Mouse (Mus musculus) left cerebral cortex, adult 11 months (tissue): ENCODE results near the gene Mcam.

Source experiments
- DNase-seq: peaks from one replicate; pipeline ENCODE4 v3.0.0; 2022; ENCODE audit warnings: low spot score

The Mcam gene

DNA sequence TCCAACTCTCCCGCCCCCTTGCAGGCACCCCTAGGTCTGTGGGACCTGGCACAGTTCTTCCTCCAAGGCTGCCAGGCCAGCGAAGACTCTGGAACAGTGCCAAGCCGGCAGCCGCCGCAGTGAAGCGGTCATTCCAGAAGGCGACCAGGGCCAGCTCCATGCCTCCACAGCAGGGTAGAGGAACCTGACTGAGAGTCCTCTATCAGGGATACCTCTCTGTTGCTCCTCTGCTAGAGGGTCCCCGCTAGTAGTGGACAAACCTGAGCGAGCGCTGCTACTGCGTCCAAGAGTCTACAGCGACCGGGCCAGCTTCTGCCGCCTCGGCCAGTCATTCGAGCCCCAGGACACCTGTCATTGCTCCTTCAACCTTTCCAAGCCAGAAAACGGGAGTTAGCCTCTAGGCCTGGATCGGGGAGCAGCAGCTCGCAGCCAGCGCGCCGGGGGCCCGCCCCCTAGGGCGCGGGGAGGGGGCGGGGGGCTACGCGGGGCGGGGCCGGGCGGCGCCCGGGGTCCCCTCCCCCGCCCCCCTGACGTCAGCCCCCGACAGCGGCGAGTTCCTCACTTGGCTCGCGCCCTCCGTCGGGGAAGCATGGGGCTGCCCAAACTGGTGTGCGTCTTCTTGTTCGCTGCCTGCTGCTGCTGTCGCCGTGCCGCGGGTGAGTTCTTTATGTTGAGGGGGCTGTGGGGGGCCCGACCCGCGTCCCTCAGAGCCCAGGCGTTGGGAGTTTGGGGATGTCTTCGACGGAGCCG is at the start of gene Mcam:
Gene Mcam (plus strand): TSS at position 369 of the 750 bp plus-strand sequence.
- no peak for DNase-seq

DNA sequence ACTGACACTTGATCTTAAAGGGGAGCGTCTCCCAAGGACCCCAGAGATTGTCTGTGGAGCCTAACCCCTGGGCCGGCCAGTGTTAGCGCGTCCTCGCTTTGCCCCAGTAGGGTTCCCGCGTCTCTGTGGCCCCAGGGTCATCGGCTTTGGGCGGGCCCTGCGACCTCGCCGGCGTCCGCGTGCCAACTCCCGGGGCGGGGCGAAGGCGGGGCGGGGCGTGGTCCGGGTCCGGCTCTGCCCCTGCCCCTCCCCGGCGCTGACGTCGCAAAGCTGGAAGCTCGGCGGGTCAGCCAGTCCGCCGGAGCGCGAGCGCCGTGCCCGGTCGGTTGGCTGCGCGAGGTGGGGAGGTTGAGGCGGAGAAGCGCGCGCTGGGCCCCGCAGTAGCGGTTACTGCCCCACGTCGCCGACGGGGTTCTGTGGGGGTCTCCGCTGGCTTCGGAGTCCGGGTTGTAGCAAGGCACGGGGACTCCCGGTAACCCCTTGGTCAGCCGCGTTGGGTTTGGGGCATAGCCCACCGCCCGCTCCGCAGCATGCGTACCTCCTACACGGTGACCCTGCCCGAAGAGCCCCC is 49.5 kb upstream of the Mcam start:
- peak; percentile 88 for DNase-seq

GRCm38 (mm10) chr9:44085276-44085675 is 49.0 kb upstream of the Mcam start:
- no peak for DNase-seq

GRCm38 (mm10) chr9:44085741-44086665 is 48.3 kb upstream of the Mcam start:
- DNase-seq, result no peak

DNA sequence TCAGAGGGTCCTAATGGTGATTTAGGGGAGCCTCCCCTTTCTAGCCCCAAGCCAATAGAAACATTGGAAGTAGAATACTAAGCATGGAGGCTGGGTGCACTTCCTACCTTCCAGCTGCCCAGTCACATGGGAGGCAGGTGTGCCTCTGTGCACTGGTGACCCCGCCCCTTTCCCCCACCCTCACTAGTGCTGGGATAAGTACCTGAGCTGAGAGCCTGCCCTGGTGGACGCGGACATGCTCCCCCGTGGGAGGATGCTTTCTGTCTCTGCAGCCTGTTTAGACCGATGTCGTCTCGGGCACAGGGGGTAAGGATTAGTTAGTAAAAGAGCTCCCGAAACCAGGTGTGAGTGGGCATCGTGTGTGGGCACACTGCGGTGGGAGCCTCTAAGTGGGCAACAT is 47.3 kb upstream of the Mcam start:
- DNase-seq, result no peak

DNA sequence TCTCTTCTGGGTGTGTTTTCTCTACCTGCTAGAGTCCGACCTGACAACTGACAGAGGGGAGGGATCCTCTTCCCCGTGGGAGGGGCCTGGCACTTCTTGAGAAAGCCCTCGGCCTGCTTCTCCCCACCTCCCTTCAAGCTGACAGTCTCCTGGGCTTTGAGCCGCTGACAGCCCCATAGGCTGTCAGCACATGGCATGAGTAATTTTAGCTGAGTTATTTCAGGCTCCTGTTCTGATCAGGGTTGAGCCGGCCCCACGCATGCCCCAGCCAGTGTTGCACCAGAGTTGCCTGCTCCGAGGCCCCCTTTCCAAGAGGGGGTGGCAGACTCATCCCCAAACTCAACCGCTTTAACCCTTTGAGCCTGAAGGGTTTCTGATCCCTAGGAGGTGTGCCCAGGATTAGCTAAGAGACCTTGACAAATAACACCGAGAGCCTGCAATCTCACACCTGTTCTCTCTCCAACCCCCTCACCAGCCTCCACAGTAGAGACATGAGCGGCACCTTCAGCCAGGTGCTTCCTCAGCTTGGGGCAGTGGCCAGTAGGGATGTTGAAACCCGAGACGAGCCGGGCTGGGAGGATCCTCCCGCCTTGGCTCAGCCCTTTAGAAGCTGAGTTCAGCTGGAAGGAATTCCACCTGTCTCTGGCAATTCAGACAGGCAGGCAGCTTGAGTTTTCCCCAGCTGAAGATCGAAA is 46.4 kb upstream of the Mcam start:
- no peak for DNase-seq

GRCm38 (mm10) chr9:44088877-44089608 is 45.2 kb upstream of the Mcam start:
- no peak for DNase-seq

GRCm38 (mm10) chr9:44093612-44094503 is 40.4 kb upstream of the Mcam start:
- DNase-seq, result peak; percentile 71

- DNase-seq, result no peak
These were observed 39.5 kb upstream of the Mcam start for GRCm38 (mm10) chr9:44094737-44095136.

GRCm38 (mm10) chr9:44095781-44096180 is 38.5 kb upstream of the Mcam start:
- DNase-seq, result no peak

DNA sequence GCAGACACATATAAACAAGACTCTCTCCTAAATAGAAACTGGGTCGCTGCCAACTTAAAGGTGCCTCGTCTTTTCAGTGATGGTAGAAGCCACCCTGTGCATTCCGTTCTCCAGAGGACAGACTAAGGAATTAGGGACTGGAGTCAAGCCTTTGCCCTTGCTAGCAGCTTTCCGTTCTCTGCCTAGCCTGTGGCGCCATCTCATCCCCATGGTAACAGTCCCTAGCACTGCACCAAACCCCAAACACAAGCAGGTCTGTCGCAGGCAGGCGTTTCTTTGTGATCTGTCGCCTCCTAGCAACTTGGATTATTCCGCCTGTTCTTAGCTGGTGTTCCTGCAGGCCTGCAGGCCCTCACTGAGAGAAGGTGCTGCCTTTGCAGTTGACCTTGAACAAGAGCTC is 37.7 kb upstream of the Mcam start:
- no peak for DNase-seq

GRCm38 (mm10) chr9:44101490-44101889 is 32.8 kb upstream of the Mcam start, which contains the start of gene Mfrp:
TSS of gene Mfrp (plus strand) at chr9:44101729.
- no peak for DNase-seq

DNA sequence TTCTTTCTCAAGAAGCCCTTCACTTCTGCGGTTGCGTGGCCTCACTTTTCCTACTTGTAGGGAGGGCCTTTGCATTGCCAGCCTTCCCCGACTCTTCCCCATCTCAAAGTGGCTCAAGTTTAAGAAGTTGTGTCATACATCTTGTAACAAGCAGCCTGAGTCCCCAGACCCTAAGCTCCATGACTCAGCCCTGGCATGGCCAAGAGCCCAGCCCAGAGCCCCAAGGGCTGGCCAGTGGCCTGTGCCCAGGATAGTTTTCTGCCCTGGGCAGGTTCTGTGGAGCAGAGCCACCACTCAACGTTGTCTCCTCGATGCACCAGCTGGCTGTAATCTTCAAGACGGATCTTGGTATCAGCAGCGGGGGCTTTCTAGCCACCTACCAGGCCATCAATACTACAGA is 29.4 kb upstream of the Mcam start:
- DNase-seq, result no peak

GRCm38 (mm10) chr9:44105781-44106180 is 28.5 kb upstream of the Mcam start:
- DNase-seq, result no peak

DNA sequence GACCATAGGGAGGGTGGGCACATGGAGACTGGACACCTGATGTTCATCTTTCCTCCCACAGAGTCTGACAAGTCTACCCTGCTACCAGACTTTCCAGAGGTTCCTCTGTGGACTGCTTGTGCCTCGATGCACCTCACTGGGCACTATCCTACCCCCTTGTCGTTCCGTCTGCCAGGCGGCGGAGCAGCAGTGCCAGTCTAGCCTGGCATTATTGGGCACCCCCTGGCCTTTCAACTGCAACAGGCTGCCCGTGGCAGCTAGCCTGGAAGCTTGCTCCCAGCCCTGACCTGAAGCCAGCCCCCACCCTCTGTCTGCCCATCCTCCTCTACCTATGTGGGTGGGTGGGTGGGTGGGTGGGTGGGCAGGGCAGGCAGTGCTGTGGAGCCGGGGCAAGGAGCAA is 28.1 kb upstream of the Mcam start:
- no peak for DNase-seq

DNA sequence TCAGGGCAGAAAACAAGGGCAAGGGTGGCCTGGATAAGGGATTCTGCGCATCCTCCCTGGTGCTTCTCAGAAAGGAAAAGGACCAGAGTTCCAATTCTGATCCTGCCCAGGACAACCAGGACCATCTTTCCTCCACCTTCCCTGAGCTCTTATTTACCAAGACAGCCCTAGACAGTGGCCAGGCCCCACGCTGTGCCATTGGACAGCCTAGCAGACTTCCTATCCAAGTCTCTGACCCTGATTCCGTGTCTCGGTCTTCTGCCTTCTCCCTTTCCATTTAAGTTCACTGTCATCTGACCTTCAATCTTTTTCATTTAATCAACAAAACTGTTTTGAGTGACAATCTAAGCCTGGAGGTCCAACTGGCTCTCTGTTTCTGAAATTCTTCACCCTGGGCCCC is 27.7 kb upstream of the Mcam start:
- no peak for DNase-seq

GRCm38 (mm10) chr9:44107110-44107509 is 27.2 kb upstream of the Mcam start, which contains the start of gene C1qtnf5:
TSS of gene C1qtnf5 (plus strand) at chr9:44107245.
- no peak for DNase-seq

GRCm38 (mm10) chr9:44107557-44108179 is 26.6 kb upstream of the Mcam start:
- DNase-seq, result no peak

GRCm38 (mm10) chr9:44108269-44109055 is 25.8 kb upstream of the Mcam start:
- DNase-seq, result no peak
